Mouse (Mus musculus): ENCODE data around the gene Dlst.

Gene Dlst

DNA sequence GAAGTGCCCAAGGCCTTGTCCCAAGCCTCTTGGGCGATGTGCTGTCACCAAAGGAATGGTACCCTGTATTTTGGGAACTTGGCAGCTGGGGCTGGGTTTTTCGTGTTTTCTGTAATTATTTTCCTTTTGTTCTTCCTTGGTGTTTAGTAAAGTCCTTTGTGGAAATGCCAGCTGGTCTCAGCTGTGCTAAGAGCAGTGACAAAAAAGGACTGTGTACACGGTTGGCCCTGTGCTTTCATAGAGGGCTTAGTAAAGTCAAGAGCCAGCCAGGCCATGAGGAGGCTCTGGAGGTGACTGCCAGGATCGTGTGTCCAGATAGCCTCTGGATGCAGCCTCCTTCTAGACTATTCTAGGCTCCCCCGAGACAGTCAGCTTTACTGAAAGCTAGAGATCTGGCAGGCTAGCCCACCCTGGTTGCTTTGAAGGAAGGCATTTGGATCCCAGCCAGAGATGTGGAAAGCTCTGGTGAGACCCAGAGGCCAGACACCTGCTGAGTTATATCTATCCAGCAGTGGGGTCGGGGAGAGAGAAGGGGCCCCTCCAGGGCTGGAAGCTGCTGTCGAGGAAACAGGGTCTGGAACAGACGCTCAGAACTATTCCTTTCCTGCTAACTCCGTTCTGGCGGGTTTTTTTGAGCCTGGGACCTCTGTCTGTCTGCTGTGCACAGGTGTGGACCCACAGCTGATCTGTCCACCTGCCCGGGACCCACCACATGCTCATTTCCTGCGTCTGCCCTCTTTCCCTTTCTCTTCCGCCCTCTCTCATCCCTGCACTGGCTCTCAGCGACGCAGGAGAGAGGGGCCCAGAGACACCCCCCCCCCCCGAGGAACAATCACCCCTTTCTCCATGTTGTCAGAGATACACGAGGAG, 71.1 kb downstream of the Dlst start:
- DNase-seq (ENCODE audit: low spot score in 2 of 2): no peak

DNA sequence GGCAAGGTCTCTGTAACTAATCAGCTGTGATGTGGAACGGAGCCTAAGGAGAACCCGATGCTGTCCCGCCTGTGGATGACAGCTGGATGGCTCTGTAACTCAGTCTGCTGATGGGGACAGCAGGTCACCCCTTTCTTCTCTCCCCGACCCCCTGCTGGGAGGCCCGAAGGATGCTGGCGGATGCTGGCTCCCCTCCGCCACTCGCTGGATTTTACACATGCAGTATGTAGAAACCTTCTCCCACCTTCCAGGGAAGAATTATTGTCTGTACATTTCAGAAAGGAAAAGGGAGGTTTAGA, 71.7 kb downstream of the Dlst start:
- DNase-seq (ENCODE audit: low spot score in 2 of 2): no peak

GRCm38 (mm10) chr12:85182898-85183297, 72.3 kb downstream of the Dlst start:
- DNase-seq (ENCODE audit: low spot score in 2 of 2): no peak

GRCm38 (mm10) chr12:85184118-85184517, 73.5 kb downstream of the Dlst start:
- no peak for DNase-seq (ENCODE audit: low spot score in 2 of 2)

Data from spleen, postnatal 36 days (tissue).